In the genomic region with DNA sequence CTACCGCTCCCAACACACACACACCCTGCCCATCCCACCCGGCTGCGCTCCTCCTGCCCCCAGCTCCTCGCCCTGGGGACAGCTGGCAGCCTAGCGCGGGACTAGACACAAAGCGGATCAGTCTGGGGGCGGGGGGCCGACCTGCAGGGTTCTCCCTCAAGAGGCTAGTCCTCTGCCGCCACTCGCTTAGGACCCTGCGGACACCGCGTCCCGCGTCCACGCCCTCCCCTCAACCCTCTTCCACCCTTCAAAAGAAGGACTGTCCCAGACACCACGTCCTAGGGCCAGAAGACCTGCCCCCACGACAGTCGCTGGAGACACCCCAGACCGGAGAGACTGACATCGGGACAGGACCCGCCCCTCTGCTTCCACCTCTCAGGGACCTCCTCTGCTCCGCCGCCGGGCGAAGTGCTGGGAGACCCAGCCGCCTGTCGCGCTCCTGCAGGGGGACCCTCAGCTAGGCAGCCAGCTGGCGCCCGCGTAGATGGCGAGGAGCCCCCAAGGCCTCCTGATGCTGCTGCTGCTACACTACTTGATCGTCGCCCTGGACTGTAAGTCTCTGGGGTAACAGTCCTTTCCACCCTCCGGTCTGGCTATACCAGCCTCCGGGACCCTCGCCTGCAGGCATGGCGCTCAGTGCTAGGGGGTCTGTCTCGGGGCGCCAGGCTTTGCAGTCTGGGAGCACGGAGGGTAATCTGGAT, we compare ENCODE assay signal across 8 mouse cellular contexts. TPM values are rescaled to one million over a fixed set of nuclear protein-coding genes. Genes with fewer than 3 reads are reported as not detected.
DNase-seq lines count a peak whose midpoint lies in the region; ATAC-seq lines count a peak whose summit lies in the region.

A gene (plus strand): TSS at position 121 of the 701 bp plus-strand sequence.

- H3K27me3 ChIP-seq in hindbrain, embryonic 13.5 days = no peaks in the 10 kb centered on the region

- peaks cover under 1% of the 10 kb centered on the region; the same call in 1 of the 2 replicates for H3K9me3 ChIP-seq in hindbrain, embryonic 13.5 days

- H3K4me2 ChIP-seq in hindbrain, embryonic 13.5 days = peak within 1 kb of the TSS; percentile 94

- peak within 1 kb of the TSS; percentile 75 for H3K4me3 ChIP-seq in hindbrain, embryonic 13.5 days

- peak; percentile 92 for DNase-seq in ZHBTc4 (ENCODE audit: low read depth, low spot score)
- DNase-seq in cerebellum, postnatal 25 days = peak; percentile 38 to 47
- peak; percentile 59 for DNase-seq in gastrocnemius, adult 18-20 months (ENCODE audit: low spot score)
- peak; percentile 52 to 54 for DNase-seq in layer of hippocampus, postnatal 36 days
- DNase-seq in lung, postnatal 10 days = peak; percentile 79
- peak; percentile 37 for DNase-seq in ovary, postnatal 14 days (ENCODE audit: low spot score)
- DNase-seq in urinary bladder, adult 2 months (ENCODE audit: low spot score) = peak; percentile 31

- H3K9ac ChIP-seq in hindbrain, embryonic 13.5 days = peak within 1 kb of the TSS; percentile 81

- WGBS in hindbrain, embryonic 13.5 days = under 1% methylated on average over 43 of the region's 43 CpGs

- ATAC-seq in hindbrain, embryonic 13.5 days (ENCODE audit: low FRiP score) = peak; percentile 89

- H3K36me3 ChIP-seq in hindbrain, embryonic 13.5 days = peaks cover 5% of the 10 kb centered on the region; the same call in 1 of the 2 replicates

- peaks cover 32% of the 10 kb centered on the region for H3K4me1 ChIP-seq in hindbrain, embryonic 13.5 days (replicated peaks)

- peak within 1 kb of the TSS; percentile 92 for H3K27ac ChIP-seq in hindbrain, embryonic 13.5 days

RNA-seq across cellular contexts. Expression of the gene that starts here (rescaled TPM):
- total RNA-seq in gastrocnemius, adult 18-20 months (2021) = 10 to 100 TPM; 12.2 to 19.0 TPM
- polyA plus RNA-seq in hindbrain, embryonic 13.5 days (2015; fragmentation: Nextera tagmentation; extraction: Ambion mirVana) = 25.7 and 27.2 TPM in 2 replicates
- 10 to 100 TPM; 21.2 to 22.3 TPM for total RNA-seq in layer of hippocampus, postnatal 36 days (2021)
- polyA plus RNA-seq in urinary bladder, adult 2 months (2012; rRNA removed) = 26.8 and 26.9 TPM in 2 replicates

Comparison
In these comparisons a context has a peak if more than half of its experiments do, and no peak if none do; other contexts are left out.
1. Peak in every context shown above with its lines: DNase-seq, ATAC-seq, H3K4me3 ChIP-seq and H3K27ac ChIP-seq.
2. DNase-seq: peak in every context shown above with its lines; median percentile 92 in ZHBTc4; 79 in lung, postnatal 10 days; 59 in gastrocnemius, adult 18-20 months; 53 in layer of hippocampus, postnatal 36 days; 42 in cerebellum, postnatal 25 days; 37 in ovary, postnatal 14 days; 31 in urinary bladder, adult 2 months.